Mouse (Mus musculus) neutrophil, adult 5-6 weeks (primary cell): ENCODE data around the gene Gm15557. TPM values are rescaled to one million over a fixed set of nuclear protein-coding genes. Genes with fewer than 3 reads are reported as not detected.

Source experiments
- ATAC-seq: fragments of 151-379, 151-347 bp; 2 replicates; pipeline ENCODE4 v1.8.0; 2017; ENCODE audit warnings: mild to moderate bottlenecking, moderate TSS enrichment; ENCODE audit not compliant: insufficient number of reproducible peaks, poor library complexity, low FRiP score, severe bottlenecking; ENCODE audit errors: extremely low read depth
- total RNA-seq: library from RNA; stranded (forward); fragments of 200-1000 nt; gene quantifications from 2 replicates; pipeline ENCODE4 v1.2.3, GENCODE M21; 2017

Gene Gm15557
- total RNA-seq, 1 experiment from 2014 or later = not detected

DNA sequence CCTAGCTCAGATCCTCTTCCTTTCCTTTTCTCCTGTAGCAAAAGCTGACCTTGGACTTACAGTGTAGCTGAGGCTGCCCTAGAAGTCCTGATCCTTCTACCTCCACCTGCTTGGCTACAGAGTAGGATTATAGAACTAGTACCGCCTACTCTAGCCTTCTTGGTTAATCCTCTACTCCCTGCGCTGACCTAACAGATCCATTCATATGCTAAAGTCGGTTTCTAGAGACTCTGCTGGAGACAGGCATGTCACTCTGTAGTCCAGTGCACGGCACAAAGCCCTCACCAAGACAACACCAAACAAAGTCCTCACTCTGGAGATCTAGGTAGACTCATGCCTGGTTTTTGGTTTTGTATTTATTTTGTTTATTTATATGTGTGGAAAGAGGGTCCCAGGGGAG, 6.0 kb downstream of the Gm15557 start:
- no peak for ATAC-seq

DNA sequence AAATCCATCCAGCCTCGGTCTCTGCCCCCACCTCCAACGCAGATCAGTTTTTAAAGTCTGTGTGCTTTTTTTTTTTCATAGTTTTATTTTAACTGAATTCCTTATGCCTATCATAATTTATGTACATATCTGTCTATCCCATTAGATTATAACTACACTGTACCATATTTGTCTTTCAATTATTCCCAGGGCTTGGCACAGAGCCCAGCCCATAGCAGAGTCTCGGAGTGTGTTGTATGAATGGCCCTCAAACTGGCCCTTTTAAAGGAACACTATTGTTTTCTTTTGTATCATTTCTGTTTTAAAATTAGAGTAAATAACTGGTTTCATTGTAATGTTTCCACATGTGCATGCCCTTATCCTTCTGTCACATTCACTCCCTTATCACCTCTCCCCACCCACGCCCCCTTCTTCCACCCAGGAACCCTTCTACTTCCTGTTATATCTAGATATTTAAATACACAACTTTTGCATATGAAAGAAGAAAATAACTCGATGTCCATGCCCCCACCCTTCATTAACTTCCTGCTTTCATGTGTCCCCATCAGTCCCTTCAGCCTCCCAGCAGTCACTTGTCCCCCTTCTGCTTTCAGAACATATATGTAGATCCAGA, 7.0 kb downstream of the Gm15557 start:
- ATAC-seq = no peak

- ATAC-seq = no peak
These were observed 8.8 kb downstream of the Gm15557 start for GRCm38 (mm10) chr2:155949362-155949761.

DNA sequence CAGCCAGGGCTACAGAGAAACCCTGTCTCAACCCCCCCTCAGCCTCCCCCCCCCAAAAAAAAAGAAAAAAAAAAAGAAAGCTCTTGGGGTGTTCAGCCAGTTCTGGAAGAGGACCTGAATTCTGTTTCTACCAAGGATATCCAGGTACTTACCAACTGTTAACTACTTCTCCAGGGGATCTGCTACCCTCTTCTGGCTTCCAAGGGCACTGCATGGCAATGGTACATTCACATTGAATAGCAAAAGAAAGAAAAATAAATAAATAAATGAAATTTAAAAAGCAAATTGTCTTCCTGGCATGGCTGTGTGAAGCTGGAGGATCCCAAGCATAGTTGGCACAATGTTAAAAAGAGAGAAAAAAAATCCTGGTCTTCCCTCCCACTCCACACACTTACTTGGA, 11.5 kb downstream of the Gm15557 start:
- no peak for ATAC-seq

DNA sequence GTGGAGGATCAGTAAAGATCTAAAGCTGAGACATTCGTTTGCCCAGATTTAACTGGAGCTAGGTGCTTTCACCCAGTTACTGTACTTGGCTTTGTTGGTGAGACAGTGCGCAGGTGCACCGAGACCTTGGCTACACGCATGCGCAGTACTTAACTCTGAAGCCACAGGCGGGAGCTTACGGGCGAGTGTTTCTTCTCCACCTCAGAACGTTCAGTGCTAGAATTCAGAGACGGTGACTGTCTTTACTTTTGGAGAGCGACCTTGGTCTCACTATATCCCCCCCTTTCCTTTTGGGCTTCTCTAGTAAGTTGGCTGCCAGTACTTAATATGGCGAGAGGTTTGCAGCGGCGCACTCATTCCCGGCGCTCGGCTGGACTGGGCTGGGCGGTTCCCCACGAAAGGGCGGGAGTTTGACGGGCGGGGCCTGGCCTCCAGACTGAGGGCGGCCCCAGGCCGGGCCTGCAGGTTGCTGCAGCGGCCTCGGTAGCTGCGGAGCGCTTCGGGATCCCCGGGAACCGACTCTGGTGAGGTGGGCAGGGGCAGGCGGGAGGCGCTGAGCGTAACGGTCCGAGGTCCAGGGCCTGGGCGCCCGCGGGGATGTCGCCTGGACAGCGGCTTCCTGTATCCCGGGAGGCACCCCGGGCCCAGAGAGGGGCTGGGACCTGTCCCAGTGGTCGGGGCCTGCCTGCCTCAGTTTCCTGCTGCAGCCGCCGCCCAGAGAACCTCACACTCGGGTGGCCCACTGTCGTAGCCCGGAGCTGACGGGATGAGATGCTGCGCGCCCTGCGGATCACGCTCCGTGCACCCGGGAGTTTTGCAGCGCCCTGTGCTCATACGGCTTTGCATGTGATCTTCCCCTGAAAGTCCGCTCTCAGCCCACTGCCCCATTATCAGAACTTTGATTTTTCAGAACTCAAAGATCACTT, 15.9 kb downstream of the Gm15557 start, which contains the start of gene Cep250:
Cep250 (plus strand) TSS at position 325 of the 926 bp plus-strand sequence.
- peak; percentile 91 for ATAC-seq

GRCm38 (mm10) chr2:155959981-155960380, 19.5 kb downstream of the Gm15557 start:
- no peak for ATAC-seq

GRCm38 (mm10) chr2:155961862-155962261, 21.3 kb downstream of the Gm15557 start:
- no peak for ATAC-seq

DNA sequence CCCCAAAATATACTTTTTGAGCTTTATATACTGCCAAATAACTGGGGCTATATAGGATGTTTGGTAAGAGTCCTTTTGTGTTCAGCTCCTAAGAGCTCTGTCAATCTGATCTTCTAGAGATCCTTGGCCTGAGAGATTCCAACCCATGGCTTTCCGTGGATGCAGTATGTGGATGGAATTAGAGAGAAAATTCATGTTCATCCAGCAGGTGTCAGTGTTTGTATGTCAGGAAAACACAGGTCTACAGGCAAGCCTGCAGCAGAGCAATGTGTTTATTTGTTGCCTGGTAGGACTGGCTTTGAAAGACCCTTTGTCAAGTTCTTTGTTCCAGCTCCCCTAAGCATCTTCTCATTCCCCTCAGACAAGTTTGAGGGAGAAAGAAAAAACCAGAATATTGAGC, 22.5 kb downstream of the Gm15557 start:
- ATAC-seq = no peak

- ATAC-seq = no peak
These were observed 32.8 kb downstream of the Gm15557 start for GRCm38 (mm10) chr2:155973348-155973747.

GRCm38 (mm10) chr2:155974087-155974731, 33.7 kb downstream of the Gm15557 start:
- peak; percentile 51; the same call in 1 of the 2 replicates for ATAC-seq

DNA sequence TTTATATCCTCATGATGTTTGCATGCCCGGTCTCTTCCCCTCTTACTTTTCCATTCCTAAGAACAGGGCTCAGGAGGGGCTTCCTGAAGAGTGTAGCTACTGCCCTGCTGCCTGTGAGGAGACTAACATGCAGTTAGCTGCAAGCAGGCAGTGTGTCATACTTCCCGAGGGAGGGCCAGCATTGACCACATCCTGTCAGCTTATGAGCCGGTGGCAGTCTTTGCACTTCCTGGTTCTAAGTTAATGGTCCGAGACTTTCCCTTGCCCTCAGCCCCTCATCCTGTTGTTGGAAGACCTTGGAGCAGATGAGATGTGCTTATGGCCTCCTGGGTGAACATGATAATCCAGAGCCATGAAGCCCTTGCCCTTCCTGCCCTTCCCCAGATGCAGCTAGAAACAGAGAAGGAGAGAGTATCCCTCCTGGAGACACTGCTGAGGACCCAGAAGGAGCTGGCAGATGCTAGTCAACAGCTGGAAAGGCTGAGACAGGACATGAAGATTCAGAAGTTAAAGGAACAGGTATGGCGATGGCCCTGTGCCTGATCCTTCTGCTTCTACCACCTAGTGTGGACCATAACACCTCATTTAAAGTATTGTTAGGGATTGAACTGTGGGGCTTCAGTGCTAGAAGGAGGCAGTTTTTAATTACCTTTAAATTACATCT, 38.9 kb downstream of the Gm15557 start:
- peak; percentile 93 for ATAC-seq

- ATAC-seq = no peak
These were observed 45.2 kb downstream of the Gm15557 start for GRCm38 (mm10) chr2:155985776-155986175.

- no peak for ATAC-seq
These were observed 46.6 kb downstream of the Gm15557 start for GRCm38 (mm10) chr2:155987131-155987530.

GRCm38 (mm10) chr2:155989085-155989484, 48.6 kb downstream of the Gm15557 start:
- ATAC-seq = no peak

- no peak for ATAC-seq
These were observed 50.6 kb downstream of the Gm15557 start for GRCm38 (mm10) chr2:155991151-155991550.

DNA sequence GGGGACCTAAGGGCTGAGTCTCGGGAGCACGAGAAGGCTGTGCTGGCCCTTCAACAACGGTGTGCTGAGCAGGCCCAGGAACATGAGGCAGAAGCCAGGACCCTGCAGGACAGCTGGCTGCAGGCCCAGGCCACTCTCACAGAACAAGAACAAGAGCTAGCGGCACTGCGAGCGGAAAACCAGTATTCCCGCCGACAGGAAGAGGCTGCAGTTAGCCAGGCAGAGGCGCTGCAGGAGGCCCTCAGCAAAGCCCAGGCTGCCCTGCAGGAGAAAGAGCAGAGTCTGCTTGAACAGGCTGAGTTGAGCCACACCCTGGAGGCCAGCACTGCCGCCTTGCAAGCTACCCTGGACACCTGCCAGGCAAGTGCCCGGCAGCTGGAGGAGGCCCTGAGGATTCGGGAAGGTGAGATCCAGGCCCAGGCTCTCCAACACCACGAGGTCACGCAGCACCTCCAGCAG, 51.4 kb downstream of the Gm15557 start:
- ATAC-seq = no peak
